Mouse (Mus musculus): Measurements from ENCODE around the gene Ano6. TPM values are rescaled to one million over a fixed set of nuclear protein-coding genes. Genes with fewer than 3 reads are reported as not detected.

The Ano6 gene
- polyA plus RNA-seq, 1 experiment = 172 TPM

DNA sequence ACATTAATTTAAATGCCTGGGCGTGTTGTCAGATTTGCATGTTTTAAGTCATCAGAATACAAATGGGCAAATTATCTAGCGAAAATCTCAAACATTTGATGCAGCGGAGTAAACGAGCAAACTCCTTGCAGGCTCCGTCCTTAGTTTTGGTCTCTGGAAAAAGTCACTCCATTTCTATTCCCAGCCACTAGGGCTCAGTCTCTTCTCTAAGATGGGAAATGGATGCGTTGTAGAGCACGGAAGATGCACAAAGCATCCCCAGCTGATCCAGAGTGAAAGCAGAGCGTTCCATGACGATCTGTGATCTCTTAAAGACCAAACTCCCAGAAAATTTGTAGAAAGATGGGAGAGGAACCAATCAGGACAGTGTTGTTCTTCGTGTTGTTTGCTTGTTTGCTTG, 230.9 kb downstream of the Ano6 start:
- Histone ChIP-seq H3K27me3 (ENCODE audit: control insufficient read depth, insufficient read depth, low read length) (no peaks in the 10 kb centered on the region), H3K36me3 (ENCODE audit: control insufficient read depth, insufficient read depth, low read length) (no peaks in the 10 kb centered on the region), H3K27ac (ENCODE audit: insufficient read depth, low read depth, low read length) (no peak overlapping the region), H3K4me1 (ENCODE audit: control insufficient read depth, insufficient read depth, insufficient read length, low read length) (no peaks in the 10 kb centered on the region), H3K4me3 (ENCODE audit: low read depth, low read length) (no peak overlapping the region)
- TF ChIP-seq POLR2A (IDR thresholded peaks at IDR 0.05; ENCODE audit: low read depth, low read length) = no peak
- TF ChIP-seq CTCF (IDR thresholded peaks at IDR 0.05; ENCODE audit: extremely low read depth, insufficient read length, insufficient replicate concordance, low read depth, low read length) = no peak
- 55% methylated on average over 10 of the region's 10 CpGs for WGBS

Other genes starting within 250 kb of the Ano6 start
- gene Dbx2, start 134.9 kb upstream of the Ano6 start, polyA plus RNA-seq (2012; rRNA removed) = 0.04 TPM in 1 of 2 replicates, not detected in the other

Data from small intestine, adult 2 months (tissue).